Mouse (Mus musculus) stomach, embryonic 14.5 days (tissue): ENCODE measurements at regions not wholly inside any gene's neighbourhood (a gene's known extent, or its start where the extent isn't known, plus 50 kb on each side); places are given as distances from the start of the nearest gene placed in this dataset.

Source experiments
- ATAC-seq: fragments of 200-750 bp; cut with Nextera tagmentation; 2 replicates; pipeline ENCODE4 v1.8.0; 2017; ENCODE audit warnings: low read depth, moderate TSS enrichment; ENCODE audit not compliant: insufficient number of reproducible peaks, insufficient read depth, low FRiP score
- H3K27ac ChIP-seq: fragments of 300-500 bp; sonication (generic); 2 replicates; pipeline ENCODE4 v1.5.1; 2014; ENCODE audit warnings: mild to moderate bottlenecking, low read length, moderate library complexity, mixed read lengths
- H3K27me3 ChIP-seq: fragments of 300-500 bp; sonication (generic); 2 replicates; pipeline ENCODE4 v1.6.1; 2014; ENCODE audit warnings: low read length, control low read depth, mixed read lengths; ENCODE audit not compliant: control insufficient read depth, insufficient read depth
- H3K36me3 ChIP-seq: fragments of 300-500 bp; sonication (generic); 2 replicates; pipeline ENCODE4 v1.6.1; 2014; ENCODE audit warnings: mild to moderate bottlenecking, control low read depth, low read length, moderate library complexity, mixed read lengths; ENCODE audit not compliant: control insufficient read depth, insufficient read depth
- H3K4me1 ChIP-seq: fragments of 300-500 bp; sonication (generic); 2 replicates; pipeline ENCODE4 v1.6.1; 2014; ENCODE audit warnings: low read length, control low read depth, mixed read lengths; ENCODE audit not compliant: control insufficient read depth, insufficient read depth
- H3K4me2 ChIP-seq: fragments of 300-500 bp; sonication (generic); replicated peaks from 2 replicates; pipeline ENCODE4 v1.6.1; 2014; ENCODE audit warnings: low read depth, low read length, control low read depth
- H3K4me3 ChIP-seq: fragments of 300-500 bp; sonication (generic); 2 replicates; pipeline ENCODE4 v1.5.1; 2014; ENCODE audit warnings: low read depth, low read length, control low read depth
- H3K9ac ChIP-seq: fragments of 300-500 bp; sonication (generic); replicated peaks from 2 replicates; pipeline ENCODE4 v1.6.1; 2014; ENCODE audit warnings: low read depth, mild to moderate bottlenecking, control low read depth, low read length, moderate library complexity, mixed read lengths
- H3K9me3 ChIP-seq: fragments of 300-500 bp; sonication (generic); 2 replicates; pipeline ENCODE4 v1.6.1; 2016; ENCODE audit warnings: low read depth, low read length, control low read depth; ENCODE audit not compliant: control insufficient read depth
- WGBS: fragments of 180-500 bp; shearing (Covaris S2); extraction: QIAGEN DNeasy Blood & Tissue Kit; methylation state at CpG from one replicate; pipeline ENCODE4 v1.1.7; 2014; 5-methylcytosine and 5-hydroxymethylcytosine counted together

DNA sequence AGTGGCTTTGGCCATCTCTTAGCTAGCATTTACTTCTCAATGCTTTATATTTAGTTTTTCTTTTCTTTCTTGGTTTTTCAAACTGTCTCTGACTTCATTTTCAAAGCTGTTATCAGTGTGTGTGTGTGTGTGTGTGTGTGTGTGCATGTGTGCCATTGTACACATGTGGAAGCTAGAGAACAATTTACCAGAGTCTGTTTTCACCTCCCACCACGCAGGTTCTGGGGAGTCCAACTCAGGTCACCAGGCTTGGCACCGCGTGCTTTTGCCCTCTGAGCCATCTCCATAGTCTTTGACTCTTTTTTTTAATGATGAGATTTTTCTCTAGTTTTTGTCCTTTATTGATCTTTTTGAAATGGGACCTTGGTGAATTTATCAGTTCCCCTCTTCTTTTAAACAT, 93.3 kb upstream of the Gm6657 start:
- no peaks in the 10 kb centered on the region for H3K9me3 ChIP-seq
- H3K4me3 ChIP-seq: no peak overlapping the region
- no peak overlapping the region for H3K4me2 ChIP-seq
- no peak overlapping the region for H3K27ac ChIP-seq
- no peaks in the 10 kb centered on the region for H3K4me1 ChIP-seq
- 84% methylated on average over 3 of the region's 3 CpGs for WGBS
- no peaks in the 10 kb centered on the region for H3K36me3 ChIP-seq
- ATAC-seq: no peak
- H3K27me3 ChIP-seq: no peaks in the 10 kb centered on the region
- H3K9ac ChIP-seq: no peak overlapping the region

DNA sequence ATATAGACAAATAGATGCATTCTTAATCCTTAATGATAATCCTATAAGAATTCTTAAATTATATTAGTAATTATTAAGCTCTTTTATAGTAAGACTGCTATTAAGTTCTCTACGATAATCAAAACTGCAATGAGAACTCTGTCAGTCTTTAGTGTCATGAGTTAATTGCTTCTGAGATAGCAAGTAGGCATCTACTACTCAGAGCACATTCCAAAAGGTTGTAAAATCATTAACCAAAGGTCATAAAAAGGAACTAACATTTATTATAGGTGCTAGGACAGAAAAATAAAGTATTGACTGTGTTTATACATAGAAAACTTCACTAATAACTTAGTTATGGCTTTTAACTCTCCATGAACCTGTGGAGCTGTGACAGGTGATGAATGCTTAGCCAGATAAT, 84.1 kb upstream of the Gm6657 start:
- no peak overlapping the region for H3K9ac ChIP-seq
- no peak overlapping the region for H3K4me2 ChIP-seq
- no peaks in the 10 kb centered on the region for H3K4me1 ChIP-seq
- 53% methylated on average over 1 of the region's 1 CpGs for WGBS
- H3K4me3 ChIP-seq: no peak overlapping the region
- H3K9me3 ChIP-seq: no peaks in the 10 kb centered on the region
- no peaks in the 10 kb centered on the region for H3K36me3 ChIP-seq
- no peak for ATAC-seq
- no peaks in the 10 kb centered on the region for H3K27me3 ChIP-seq
- H3K27ac ChIP-seq: no peak overlapping the region

DNA sequence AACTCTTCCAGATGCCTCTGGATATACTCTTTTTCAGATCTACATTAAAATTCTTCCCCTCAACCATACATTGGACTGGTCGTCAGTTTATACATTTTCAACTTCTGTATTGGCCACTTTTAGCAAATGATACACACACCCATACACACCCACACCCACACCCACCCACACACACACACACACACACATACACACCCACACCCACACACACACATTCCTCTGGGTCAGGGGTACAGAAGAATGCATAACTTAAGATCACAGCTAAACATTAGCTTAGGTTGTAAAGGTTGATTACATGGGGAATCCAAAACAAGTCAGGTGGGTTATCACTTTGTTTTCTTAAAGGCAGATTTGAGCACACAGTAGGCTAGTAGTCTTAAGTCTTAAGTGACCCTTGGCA, 75.9 kb upstream of the Gm6657 start:
- H3K9ac ChIP-seq: no peak overlapping the region
- H3K9me3 ChIP-seq: no peaks in the 10 kb centered on the region
- no peak for ATAC-seq
- no peaks in the 10 kb centered on the region for H3K36me3 ChIP-seq
- H3K27me3 ChIP-seq: no peaks in the 10 kb centered on the region
- no peak overlapping the region for H3K27ac ChIP-seq
- H3K4me2 ChIP-seq: no peak overlapping the region
- no peak overlapping the region for H3K4me3 ChIP-seq
- no peaks in the 10 kb centered on the region for H3K4me1 ChIP-seq
- 61% methylated on average over 1 of the region's 1 CpGs for WGBS

DNA sequence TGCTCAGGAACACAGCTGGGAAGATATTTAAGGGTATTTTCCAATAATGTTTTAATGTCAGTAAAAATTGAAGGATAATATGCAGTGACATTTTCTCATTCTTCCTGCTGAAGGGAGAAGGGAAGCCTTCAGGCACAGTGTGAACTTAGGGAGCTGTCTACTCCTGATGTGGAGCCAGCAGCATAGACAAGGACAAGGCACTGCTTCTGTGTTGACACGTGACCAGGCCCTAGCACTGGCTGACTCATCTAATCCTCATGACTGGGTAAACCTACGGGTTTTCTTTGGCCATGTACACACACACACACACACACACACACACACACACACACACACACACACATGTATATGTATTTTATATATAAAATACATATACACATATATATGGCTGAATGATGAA, 74.8 kb upstream of the Gm6657 start:
- Histone ChIP-seq H3K4me3 (no peak overlapping the region), H3K4me2 (no peak overlapping the region), H3K4me1 (no peaks in the 10 kb centered on the region), H3K9ac (no peak overlapping the region), H3K27me3 (no peaks in the 10 kb centered on the region), H3K9me3 (no peaks in the 10 kb centered on the region), H3K27ac (no peak overlapping the region), H3K36me3 (no peaks in the 10 kb centered on the region)
- no peak for ATAC-seq
- 58% methylated on average over 2 of the region's 2 CpGs for WGBS

DNA sequence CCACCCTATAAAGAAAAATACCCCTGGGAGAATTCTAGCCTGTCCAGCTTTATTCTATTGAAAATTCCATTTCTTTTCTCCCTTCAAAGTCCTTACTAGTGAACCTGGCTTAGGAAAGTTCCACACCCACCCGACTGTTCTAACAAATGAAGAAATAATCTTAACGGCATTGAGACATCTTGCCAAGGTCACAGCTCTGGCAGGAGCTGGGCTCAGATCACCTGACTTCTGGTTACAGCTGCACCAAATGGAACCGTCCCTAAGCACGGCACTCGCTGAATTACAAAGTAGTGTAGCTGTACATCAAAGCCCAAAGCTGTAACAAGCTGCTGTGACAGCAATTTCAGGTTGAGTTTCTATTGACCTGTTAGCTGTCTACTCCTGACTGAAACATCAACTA, 74.2 kb upstream of the Gm6657 start:
- no peak overlapping the region for H3K4me3 ChIP-seq
- WGBS: 49% methylated on average over 5 of the region's 5 CpGs
- H3K27ac ChIP-seq: no peak overlapping the region
- no peaks in the 10 kb centered on the region for H3K9me3 ChIP-seq
- no peak overlapping the region for H3K4me2 ChIP-seq
- H3K36me3 ChIP-seq: no peaks in the 10 kb centered on the region
- H3K27me3 ChIP-seq: no peaks in the 10 kb centered on the region
- H3K4me1 ChIP-seq: no peaks in the 10 kb centered on the region
- ATAC-seq: no peak
- no peak overlapping the region for H3K9ac ChIP-seq

DNA sequence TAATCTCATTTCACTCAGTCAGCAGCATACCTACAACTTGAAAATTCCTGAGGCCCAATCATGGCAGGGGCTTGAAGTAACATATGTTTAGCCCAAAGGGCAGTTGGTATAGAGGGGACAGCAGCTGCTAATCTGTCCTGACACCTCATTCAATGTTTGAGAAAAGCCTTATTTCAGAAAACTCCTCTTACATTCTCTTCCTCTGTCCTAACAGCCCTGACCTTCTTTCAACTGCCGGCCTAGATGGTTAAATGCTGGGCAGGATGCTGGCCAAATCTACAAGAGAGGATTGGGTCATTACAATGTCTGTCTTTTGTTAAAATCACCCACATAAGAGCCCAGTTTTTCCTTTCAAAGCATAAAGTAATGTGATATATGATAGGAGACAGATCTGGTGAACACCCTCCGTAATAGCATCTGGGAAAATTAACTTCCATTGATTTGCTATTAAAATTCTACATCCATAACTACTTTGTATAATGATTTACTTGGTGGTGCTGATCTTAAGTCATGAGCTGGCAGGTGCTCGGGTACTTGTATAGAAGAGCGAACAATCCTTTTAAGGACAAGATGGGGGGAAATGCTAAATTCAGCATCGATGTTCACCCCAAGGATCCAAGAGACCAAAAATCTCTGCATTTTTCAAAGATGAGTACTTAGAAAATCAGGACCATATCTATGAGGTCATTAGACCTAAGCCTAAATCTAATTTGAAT, 64.8 kb upstream of the Gm6657 start:
- no peak for ATAC-seq
- WGBS: 65% methylated on average over 5 of the region's 5 CpGs

DNA sequence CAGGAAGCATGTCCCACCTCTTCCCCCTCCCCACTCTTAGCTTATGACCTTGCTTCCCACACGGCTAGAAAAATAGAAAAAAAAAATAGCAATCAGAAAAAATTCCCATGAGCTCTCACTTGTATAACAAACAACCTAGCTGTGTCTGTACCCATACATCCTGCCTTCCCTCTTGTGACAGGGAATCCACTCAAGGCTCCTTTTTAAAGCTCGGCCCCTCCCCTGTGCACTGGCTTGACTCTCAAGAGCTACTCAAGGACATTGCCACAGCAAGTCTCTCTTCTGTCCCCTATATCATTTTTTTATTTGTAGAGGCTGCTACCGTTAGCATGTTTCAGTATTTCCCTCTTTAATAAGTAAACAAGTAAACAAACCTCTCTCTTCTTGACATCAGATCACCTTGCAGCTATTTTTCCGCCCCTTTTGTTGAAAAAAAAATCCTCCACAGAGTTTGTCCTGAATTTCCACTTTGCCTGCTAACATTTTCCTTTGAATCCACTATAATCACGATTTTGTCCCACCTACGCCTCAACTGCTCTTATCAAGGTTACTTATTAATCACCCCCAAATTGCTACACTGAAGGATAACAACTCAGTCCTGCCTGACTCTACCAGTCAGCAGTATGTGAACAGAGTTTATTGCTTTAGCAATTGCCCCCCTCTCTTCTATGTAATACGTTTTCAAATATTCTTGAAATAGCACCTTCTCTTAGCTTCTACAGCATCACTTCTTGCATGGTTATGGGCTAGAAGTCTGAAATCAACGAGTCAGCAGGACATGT, 61.8 kb upstream of the Gm6657 start:
- Histone ChIP-seq H3K27me3 (no peaks in the 10 kb centered on the region), H3K4me1 (no peaks in the 10 kb centered on the region), H3K9me3 (no peaks in the 10 kb centered on the region), H3K4me3 (no peak overlapping the region), H3K27ac (no peak overlapping the region), H3K9ac (no peak overlapping the region), H3K4me2 (no peak overlapping the region), H3K36me3 (no peaks in the 10 kb centered on the region)
- no peak for ATAC-seq
- WGBS: 49% methylated on average over 8 of the region's 8 CpGs

More for the DNA sequence above, 64.8 kb upstream of the Gm6657 start:
- Histone ChIP-seq H3K27me3 (no peaks in the 10 kb centered on the region), H3K27ac (no peak overlapping the region), H3K9me3 (no peaks in the 10 kb centered on the region), H3K4me3 (no peak overlapping the region), H3K36me3 (no peaks in the 10 kb centered on the region), H3K9ac (no peak overlapping the region), H3K4me1 (no peaks in the 10 kb centered on the region), H3K4me2 (no peak overlapping the region)

DNA sequence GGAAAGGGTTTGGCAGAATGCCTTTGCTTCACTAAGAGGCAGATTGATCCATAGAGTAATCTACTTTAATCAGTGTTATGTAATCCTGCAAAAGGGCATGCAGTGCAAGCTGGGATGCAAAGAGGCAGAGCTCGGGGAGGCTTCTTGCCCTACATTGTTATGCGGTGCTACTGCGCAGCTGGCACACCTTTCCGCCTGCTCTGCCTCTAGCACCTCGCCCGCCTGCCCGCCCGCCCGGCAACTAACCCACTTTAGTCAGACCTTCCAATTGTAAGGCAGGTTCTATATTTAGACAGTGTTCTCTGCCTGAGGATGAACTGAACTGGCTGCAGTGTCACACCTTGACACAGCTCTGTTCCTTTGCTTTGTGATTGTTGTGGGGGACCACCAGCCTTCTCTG, 60.7 kb upstream of the Gm6657 start:
- Histone ChIP-seq H3K4me1 (no peaks in the 10 kb centered on the region), H3K36me3 (no peaks in the 10 kb centered on the region), H3K27ac (no peak overlapping the region), H3K27me3 (no peaks in the 10 kb centered on the region), H3K9me3 (no peaks in the 10 kb centered on the region), H3K4me2 (no peak overlapping the region), H3K9ac (no peak overlapping the region), H3K4me3 (no peak overlapping the region)
- no peak for ATAC-seq
- 78% methylated on average over 9 of the region's 9 CpGs for WGBS
